Mouse (Mus musculus): Measurements from ENCODE around the gene Spata22. TPM values are rescaled to one million over a fixed set of nuclear protein-coding genes. Genes with fewer than 3 reads are reported as not detected.
"Not testable (repeated sequence)": the region's sequence is repeated elsewhere in the genome, so short reads cannot be mapped to it uniquely, and the experiment has no call there.

Gene Spata22
- total RNA-seq (2021): under 1 TPM; 0.22 to 0.56 TPM
- long read RNA-seq, experiment 1: 0 reads
- long read RNA-seq, experiment 2, partial matches to known transcripts: 0 of 1 reads
- long read RNA-seq, experiment 2, other reads (novel, unspliced or antisense): 1 of 1 reads

- DNase-seq (ENCODE audit: low spot score in 2 of 2): no peak
Measured at GRCm38 (mm10) chr11:73329442-73329841, at the start of gene Spata22, which contains the start of the genes Aspa and Gm49340. Gene Spata22 (plus strand): TSS chr11:73329741. Gene Aspa (minus strand): TSS chr11:73329596. Gene Gm49340 (plus strand): TSS chr11:73329741.

- no peak for DNase-seq (ENCODE audit: low spot score in 2 of 2)
Measured at GRCm38 (mm10) chr11:73280710-73281109, 48.8 kb upstream of the Spata22 start.

- DNase-seq (ENCODE audit: low spot score in 2 of 2): peak in 1 of 2 experiments; percentile 20
Measured at GRCm38 (mm10) chr11:73281528-73282027, 48.0 kb upstream of the Spata22 start.

- DNase-seq (ENCODE audit: low spot score in 2 of 2): no peak
Measured at GRCm38 (mm10) chr11:73283369-73283768, 46.2 kb upstream of the Spata22 start.

GRCm38 (mm10) chr11:73283926-73284325 lies 45.6 kb upstream of the Spata22 start:
- DNase-seq (ENCODE audit: low spot score in 2 of 2): no peak

GRCm38 (mm10) chr11:73284351-73284750 lies 45.2 kb upstream of the Spata22 start:
- DNase-seq (ENCODE audit: low spot score in 2 of 2): no peak

- no peak for DNase-seq (ENCODE audit: low spot score in 2 of 2)
Measured at GRCm38 (mm10) chr11:73289621-73290020, 39.9 kb upstream of the Spata22 start.

- DNase-seq (ENCODE audit: low spot score in 2 of 2): no peak
Measured at GRCm38 (mm10) chr11:73303123-73303522, 26.4 kb upstream of the Spata22 start.

GRCm38 (mm10) chr11:73315961-73316360 lies 13.6 kb upstream of the Spata22 start:
- no peak for DNase-seq (ENCODE audit: low spot score in 2 of 2)

- DNase-seq (ENCODE audit: low spot score in 2 of 2): not testable (repeated sequence)
Measured at GRCm38 (mm10) chr11:73318581-73318980, 11.0 kb upstream of the Spata22 start.

GRCm38 (mm10) chr11:73321064-73321463 lies 8.5 kb upstream of the Spata22 start:
- DNase-seq (ENCODE audit: low spot score in 2 of 2): not testable (repeated sequence)

- DNase-seq (ENCODE audit: low spot score in 2 of 2): no peak
Measured at GRCm38 (mm10) chr11:73323906-73324830, 5.4 kb upstream of the Spata22 start.

- no peak for DNase-seq (ENCODE audit: low spot score in 2 of 2)
Measured at GRCm38 (mm10) chr11:73326485-73326886, 3.1 kb upstream of the Spata22 start.

GRCm38 (mm10) chr11:73327361-73327760 lies 2.2 kb upstream of the Spata22 start:
- DNase-seq (ENCODE audit: low spot score in 2 of 2): no peak

GRCm38 (mm10) chr11:73333357-73333756 lies 3.8 kb downstream of the Spata22 start:
- DNase-seq (ENCODE audit: low spot score in 2 of 2): no peak

GRCm38 (mm10) chr11:73336919-73337318 lies 7.4 kb downstream of the Spata22 start:
- DNase-seq (ENCODE audit: low spot score in 2 of 2): no peak

GRCm38 (mm10) chr11:73350483-73350882 lies 20.9 kb downstream of the Spata22 start, which contains the start of gene Olfr20:
Gene Olfr20 (plus strand): TSS chr11:73350783.
- DNase-seq (ENCODE audit: low spot score in 2 of 2): no peak

- DNase-seq (ENCODE audit: low spot score in 2 of 2): no peak
Measured at GRCm38 (mm10) chr11:73370946-73371345, 41.4 kb downstream of the Spata22 start, which contains the start of gene Olfr376. Gene Olfr376 (plus strand): TSS chr11:73371246.

GRCm38 (mm10) chr11:73395374-73395773 lies 65.8 kb downstream of the Spata22 start:
- no peak for DNase-seq (ENCODE audit: low spot score in 2 of 2)
